Mouse (Mus musculus): Measurements from ENCODE around the gene Hist1h2bf. TPM values are rescaled to one million over a fixed set of nuclear protein-coding genes. Genes with fewer than 3 reads are reported as not detected.

Hist1h2bf gene
- polyA plus RNA-seq, 1 experiment from 2014 or later = 2.6 TPM

- Histone ChIP-seq H3K4me3 (ENCODE audit: low read depth, low read length) (peak overlapping the region; percentile 57), H3K9ac (ENCODE audit: low read depth, low read length) (peak overlapping the region; percentile 90), H3K4me2 (peak overlapping the region; percentile 65), H3K9me3 (replicated peaks; ENCODE audit: control insufficient read depth, low read length) (no peaks in the 10 kb centered on the region), H3K4me1 (ENCODE audit: control insufficient read depth, insufficient read depth, low read length) (peaks cover 12% of the 10 kb centered on the region), H3K27ac (ENCODE audit: low read depth, low read length) (peak overlapping the region; percentile 98), H3K27me3 (ENCODE audit: control insufficient read depth, insufficient read depth, low read length) (no peaks in the 10 kb centered on the region), H3K36me3 (ENCODE audit: control insufficient read depth, insufficient read depth, low read length) (no peaks in the 10 kb centered on the region)
- no peak for ATAC-seq (replicated peaks; ENCODE audit: insufficient number of reproducible peaks, low FRiP score, low TSS enrichment)
- under 1% methylated on average over 20 of the region's 20 CpGs for WGBS (ENCODE audit: insufficient replicate concordance)
Measured at GRCm38 (mm10) chr13:23530181-23530900, 43.7 kb downstream of the Hist1h2bf start.

- peaks cover 14% of the 10 kb centered on the region for H3K4me1 ChIP-seq (ENCODE audit: control insufficient read depth, insufficient read depth, low read length)
- 27% methylated on average over 2 of the region's 2 CpGs for WGBS (ENCODE audit: insufficient replicate concordance)
- peak overlapping the region; percentile 98 for H3K27ac ChIP-seq (ENCODE audit: low read depth, low read length)
- no peaks in the 10 kb centered on the region for H3K27me3 ChIP-seq (ENCODE audit: control insufficient read depth, insufficient read depth, low read length)
- H3K4me3 ChIP-seq (ENCODE audit: low read depth, low read length) = peak overlapping the region; percentile 57
- no peaks in the 10 kb centered on the region for H3K9me3 ChIP-seq (replicated peaks; ENCODE audit: control insufficient read depth, low read length)
- no peaks in the 10 kb centered on the region for H3K36me3 ChIP-seq (ENCODE audit: control insufficient read depth, insufficient read depth, low read length)
- H3K4me2 ChIP-seq = peak overlapping the region; percentile 65
- H3K9ac ChIP-seq (ENCODE audit: low read depth, low read length) = peak overlapping the region; percentile 90
- ATAC-seq (replicated peaks; ENCODE audit: insufficient number of reproducible peaks, low FRiP score, low TSS enrichment) = no peak
Measured at GRCm38 (mm10) chr13:23529480-23530165, 44.4 kb downstream of the Hist1h2bf start.

GRCm38 (mm10) chr13:23529005-23529404, 45.0 kb downstream of the Hist1h2bf start:
- H3K4me2 ChIP-seq = peak overlapping the region; percentile 33; the same call in 1 of the 2 replicates
- no peaks in the 10 kb centered on the region for H3K36me3 ChIP-seq (ENCODE audit: control insufficient read depth, insufficient read depth, low read length)
- no peak overlapping the region for H3K4me3 ChIP-seq (ENCODE audit: low read depth, low read length)
- WGBS (ENCODE audit: insufficient replicate concordance) = 84% methylated on average over 5 of the region's 5 CpGs
- H3K9me3 ChIP-seq (replicated peaks; ENCODE audit: control insufficient read depth, low read length) = no peaks in the 10 kb centered on the region
- H3K27ac ChIP-seq (ENCODE audit: low read depth, low read length) = no peak overlapping the region
- H3K27me3 ChIP-seq (ENCODE audit: control insufficient read depth, insufficient read depth, low read length) = no peaks in the 10 kb centered on the region
- H3K9ac ChIP-seq (ENCODE audit: low read depth, low read length) = no peak overlapping the region
- H3K4me1 ChIP-seq (ENCODE audit: control insufficient read depth, insufficient read depth, low read length) = peaks cover 12% of the 10 kb centered on the region
- no peak for ATAC-seq (replicated peaks; ENCODE audit: insufficient number of reproducible peaks, low FRiP score, low TSS enrichment)

- peak overlapping the region; percentile 61 for H3K9ac ChIP-seq (ENCODE audit: low read depth, low read length)
- H3K27me3 ChIP-seq (ENCODE audit: control insufficient read depth, insufficient read depth, low read length) = no peaks in the 10 kb centered on the region
- ATAC-seq (replicated peaks; ENCODE audit: insufficient number of reproducible peaks, low FRiP score, low TSS enrichment) = 0 out of 2 replicates have a peak, but pooled peaks have one; percentile 31
- H3K4me3 ChIP-seq (ENCODE audit: low read depth, low read length) = peak overlapping the region; percentile 56
- under 1% methylated on average over 17 of the region's 17 CpGs for WGBS (ENCODE audit: insufficient replicate concordance)
- H3K9me3 ChIP-seq (replicated peaks; ENCODE audit: control insufficient read depth, low read length) = no peaks in the 10 kb centered on the region
- H3K27ac ChIP-seq (ENCODE audit: low read depth, low read length) = no peak overlapping the region
- peak overlapping the region; percentile 68 for H3K4me2 ChIP-seq
- H3K4me1 ChIP-seq (ENCODE audit: control insufficient read depth, insufficient read depth, low read length) = peaks cover 6% of the 10 kb centered on the region
- H3K36me3 ChIP-seq (ENCODE audit: control insufficient read depth, insufficient read depth, low read length) = no peaks in the 10 kb centered on the region
Measured at GRCm38 (mm10) chr13:23526312-23526711, 47.7 kb downstream of the Hist1h2bf start.

- H3K27me3 ChIP-seq (ENCODE audit: control insufficient read depth, insufficient read depth, low read length) = no peaks in the 10 kb centered on the region
- peak overlapping the region; percentile 68 for H3K4me2 ChIP-seq
- H3K9ac ChIP-seq (ENCODE audit: low read depth, low read length) = peak overlapping the region; percentile 61
- no peak overlapping the region for H3K27ac ChIP-seq (ENCODE audit: low read depth, low read length)
- H3K36me3 ChIP-seq (ENCODE audit: control insufficient read depth, insufficient read depth, low read length) = no peaks in the 10 kb centered on the region
- peaks cover 6% of the 10 kb centered on the region for H3K4me1 ChIP-seq (ENCODE audit: control insufficient read depth, insufficient read depth, low read length)
- peak overlapping the region; percentile 56 for H3K4me3 ChIP-seq (ENCODE audit: low read depth, low read length)
- WGBS (ENCODE audit: insufficient replicate concordance) = under 1% methylated on average over 10 of the region's 10 CpGs
- ATAC-seq (replicated peaks; ENCODE audit: insufficient number of reproducible peaks, low FRiP score, low TSS enrichment) = no peak
- H3K9me3 ChIP-seq (replicated peaks; ENCODE audit: control insufficient read depth, low read length) = no peaks in the 10 kb centered on the region
Measured at GRCm38 (mm10) chr13:23525901-23526300, 48.1 kb downstream of the Hist1h2bf start.

GRCm38 (mm10) chr13:23524654-23525053, 49.3 kb downstream of the Hist1h2bf start:
- WGBS (ENCODE audit: insufficient replicate concordance) = 12% methylated on average over 5 of the region's 5 CpGs
- Histone ChIP-seq H3K27ac (ENCODE audit: low read depth, low read length) (no peak overlapping the region), H3K9me3 (replicated peaks; ENCODE audit: control insufficient read depth, low read length) (no peaks in the 10 kb centered on the region), H3K36me3 (ENCODE audit: control insufficient read depth, insufficient read depth, low read length) (no peaks in the 10 kb centered on the region), H3K4me3 (ENCODE audit: low read depth, low read length) (no peak overlapping the region), H3K4me2 (peak overlapping the region; percentile 37), H3K27me3 (ENCODE audit: control insufficient read depth, insufficient read depth, low read length) (no peaks in the 10 kb centered on the region), H3K9ac (ENCODE audit: low read depth, low read length) (no peak overlapping the region), H3K4me1 (ENCODE audit: control insufficient read depth, insufficient read depth, low read length) (peaks cover 6% of the 10 kb centered on the region)
- ATAC-seq (replicated peaks; ENCODE audit: insufficient number of reproducible peaks, low FRiP score, low TSS enrichment) = no peak

GRCm38 (mm10) chr13:23523976-23524375, 50.0 kb downstream of the Hist1h2bf start:
- 47% methylated on average over 5 of the region's 5 CpGs for whole genome bisulfite sequencing (ENCODE audit: insufficient replicate concordance)
- no peaks in the 10 kb centered on the region for H3K27me3 ChIP-seq (ENCODE audit: control insufficient read depth, insufficient read depth, low read length)
- H3K27ac ChIP-seq (ENCODE audit: low read depth, low read length) = no peak overlapping the region
- no peak overlapping the region for H3K9ac ChIP-seq (ENCODE audit: low read depth, low read length)
- no peak overlapping the region for H3K4me3 ChIP-seq (ENCODE audit: low read depth, low read length)
- no peaks in the 10 kb centered on the region for H3K9me3 ChIP-seq (replicated peaks; ENCODE audit: control insufficient read depth, low read length)
- no peak for ATAC-seq (replicated peaks; ENCODE audit: insufficient number of reproducible peaks, low FRiP score, low TSS enrichment)
- H3K36me3 ChIP-seq (ENCODE audit: control insufficient read depth, insufficient read depth, low read length) = no peaks in the 10 kb centered on the region
- peaks cover 4% of the 10 kb centered on the region for H3K4me1 ChIP-seq (ENCODE audit: control insufficient read depth, insufficient read depth, low read length)
- no peak overlapping the region for H3K4me2 ChIP-seq
